ENCODE assay signal across 9 mouse cellular contexts in the genomic region with DNA sequence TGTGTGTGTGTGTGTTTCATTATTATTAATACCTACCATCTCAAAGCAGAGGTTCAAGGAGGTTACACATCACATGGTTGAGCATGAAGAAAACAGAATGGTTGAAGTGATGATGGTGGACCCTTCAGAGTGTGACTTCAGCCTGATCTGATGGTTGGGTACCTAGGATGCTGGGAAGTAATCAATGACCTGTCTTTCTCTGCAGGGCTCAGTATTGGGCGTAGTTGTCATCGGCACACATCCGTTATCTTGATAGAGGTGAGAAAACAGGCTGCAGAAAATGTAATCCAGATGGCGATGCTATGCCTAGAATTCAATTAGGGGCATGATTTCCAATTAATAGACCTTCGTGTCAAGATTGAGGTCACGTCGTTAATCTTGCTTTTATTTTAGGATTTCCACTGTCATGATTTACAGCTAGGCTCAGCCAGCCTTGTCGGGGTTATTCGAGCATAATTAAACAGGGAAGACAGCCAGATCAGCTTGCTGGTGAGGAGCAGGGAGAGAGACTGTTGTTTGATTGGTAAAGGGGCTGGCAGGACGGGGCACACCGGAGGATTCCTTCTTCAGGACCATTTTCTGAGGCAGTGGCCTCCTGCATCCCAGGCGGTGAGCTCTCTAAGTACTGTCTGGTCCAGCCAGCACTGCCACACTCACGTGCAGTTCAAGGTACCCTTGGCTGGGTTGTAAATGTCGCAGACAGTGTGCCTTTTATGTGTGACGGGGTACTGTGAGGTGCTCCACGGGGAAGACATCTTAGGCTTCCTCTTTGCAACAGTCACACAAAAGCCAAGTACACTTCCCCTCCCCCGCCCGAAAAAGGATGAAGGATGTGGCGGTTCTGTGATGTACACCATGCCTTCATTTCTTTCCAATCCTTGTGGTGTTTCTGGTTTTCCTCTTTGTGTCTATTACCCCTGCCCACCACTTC.
DNase-seq lines count a peak whose midpoint lies in the region; ATAC-seq and TF ChIP-seq lines count a peak whose summit lies in the region.
"Had no signal": no experiment of that assay in that cellular context is flagged by ENCODE, and none has a peak within 500 bp of the region (broad histone marks: within the 10 kb centered on the region; RNA-seq: fewer than 3 reads in every experiment).

No protein-coding gene starts in this region.

- peak; percentile 49 to 62 for DNase-seq in cerebellum, adult 2 months
- DNase-seq in midbrain, embryonic 14.5 days = peak; percentile 46
- DNase-seq in urinary bladder, postnatal 4 days (ENCODE audit: low spot score in 2 of 2) = no peak
- no peak for DNase-seq in right cerebral cortex, postnatal 4 days
- DNase-seq in right cerebral cortex, postnatal 36 days (ENCODE audit: low spot score in 2 of 2) = no peak

- 0 out of 2 replicates have a peak overlapping the region, but pooled peaks have one; percentile 10 for H3K4me3 ChIP-seq in E14TG2a.4 (replicated peaks; ENCODE audit: low read length)
- no peak overlapping the region for H3K4me3 ChIP-seq in cerebellum, adult 2 months (replicated peaks; ENCODE audit: insufficient read depth, low read depth, low read length)
- H3K4me3 ChIP-seq in forebrain, embryonic 16.5 days (replicated peaks; ENCODE audit: low read length) = no peak overlapping the region
- H3K4me3 ChIP-seq in midbrain, embryonic 14.5 days (replicated peaks; ENCODE audit: low read depth, low read length) = no peak overlapping the region
- H3K4me3 ChIP-seq: heart, embryonic 13.5 days had no signal

- peaks cover 31% of the 10 kb centered on the region for H3K4me1 ChIP-seq in E14TG2a.4 (replicated peaks; ENCODE audit: low read depth, low read length)
- peaks cover 31% of the 10 kb centered on the region for H3K4me1 ChIP-seq in cerebellum, adult 2 months (ENCODE audit: control insufficient read depth, insufficient read depth, low read length)
- H3K4me1 ChIP-seq in forebrain, embryonic 16.5 days (replicated peaks; ENCODE audit: control insufficient read depth, insufficient read depth, low read length) = peaks cover 10% of the 10 kb centered on the region
- H3K4me1 ChIP-seq in midbrain, embryonic 14.5 days (ENCODE audit: control insufficient read depth, insufficient read depth, low read length) = 0 out of 2 replicates have a peak, but pooled peaks cover 3% of the 10 kb centered on the region
- H3K4me1 ChIP-seq: heart, embryonic 13.5 days had no signal

- no peak overlapping the region for H3K9ac ChIP-seq in forebrain, embryonic 16.5 days (replicated peaks; ENCODE audit: low read depth, low read length)
- no peak overlapping the region for H3K9ac ChIP-seq in midbrain, embryonic 14.5 days (replicated peaks; ENCODE audit: low read length)
- H3K9ac ChIP-seq: heart, embryonic 13.5 days had no signal

- H3K27ac ChIP-seq in cerebellum, adult 2 months (ENCODE audit: insufficient read depth, low read length) = no peak overlapping the region
- H3K27ac ChIP-seq in forebrain, embryonic 16.5 days (ENCODE audit: low read length) = peak overlapping the region; percentile 8; the same call in 1 of the 2 replicates
- H3K27ac ChIP-seq in midbrain, embryonic 14.5 days (replicated peaks; ENCODE audit: low read depth, low read length) = peak overlapping the region; percentile 58
- H3K27ac ChIP-seq: heart, embryonic 13.5 days had no signal

- no peaks in the 10 kb centered on the region for H3K9me3 ChIP-seq in E14TG2a.4 (ENCODE audit: low read length)
- no peaks in the 10 kb centered on the region for H3K9me3 ChIP-seq in forebrain, embryonic 16.5 days (ENCODE audit: control insufficient read depth, low read length)
- no peaks in the 10 kb centered on the region for H3K9me3 ChIP-seq in midbrain, embryonic 14.5 days (ENCODE audit: control insufficient read depth, low read length)
- H3K9me3 ChIP-seq: heart, embryonic 13.5 days had no signal

- H3K36me3 ChIP-seq in E14TG2a.4 (ENCODE audit: insufficient read depth, low read length) = peaks cover 5% of the 10 kb centered on the region; the same call in 1 of the 2 replicates
- H3K36me3 ChIP-seq in forebrain, embryonic 16.5 days (ENCODE audit: control insufficient read depth, insufficient read depth) = no peaks in the 10 kb centered on the region
- H3K36me3 ChIP-seq in midbrain, embryonic 14.5 days (ENCODE audit: control insufficient read depth, insufficient read depth, low read length) = no peaks in the 10 kb centered on the region
- H3K36me3 ChIP-seq: heart, embryonic 13.5 days had no signal

- no peak for TF ChIP-seq CTCF in E14TG2a.4 (conservative IDR thresholded peaks at IDR 0.05; ENCODE audit: low read length)
- no peak for TF ChIP-seq CTCF in cerebellum, adult 2 months (IDR thresholded peaks at IDR 0.05; ENCODE audit: borderline replicate concordance, insufficient read depth, low read depth, low read length)

- H3K27me3 ChIP-seq in E14TG2a.4 (ENCODE audit: insufficient read depth, low read length) = no peaks in the 10 kb centered on the region
- no peaks in the 10 kb centered on the region for H3K27me3 ChIP-seq in cerebellum, adult 2 months (ENCODE audit: control insufficient read depth, insufficient read depth, low read length)
- H3K27me3 ChIP-seq in forebrain, embryonic 16.5 days (replicated peaks; ENCODE audit: control insufficient read depth, insufficient read depth, low read length) = no peaks in the 10 kb centered on the region
- H3K27me3 ChIP-seq in midbrain, embryonic 14.5 days (ENCODE audit: control insufficient read depth, insufficient read depth, low read length) = no peaks in the 10 kb centered on the region
- H3K27me3 ChIP-seq: heart, embryonic 13.5 days had no signal

- no peak for TF ChIP-seq POLR2A in cerebellum, adult 2 months (IDR thresholded peaks at IDR 0.05; ENCODE audit: borderline replicate concordance, insufficient read depth, low read length)

- ATAC-seq in forebrain, embryonic 16.5 days = peak; percentile 57
- peak; percentile 27; the same call in 1 of the 2 replicates for ATAC-seq in midbrain, embryonic 14.5 days (ENCODE audit: low FRiP score, low TSS enrichment)
- no peak for ATAC-seq in monocyte, adult 5-6 weeks (replicated peaks; ENCODE audit: insufficient number of reproducible peaks, low FRiP score, low TSS enrichment, poor library complexity, severe bottlenecking)

- WGBS in cerebellum, adult 2 months = 29% methylated on average over 19 of the region's 19 CpGs
- WGBS in forebrain, embryonic 16.5 days = 33% methylated on average over 19 of the region's 19 CpGs
- 51% methylated on average over 19 of the region's 19 CpGs for WGBS in midbrain, embryonic 14.5 days

- H3K4me2 ChIP-seq in forebrain, embryonic 16.5 days (ENCODE audit: low read length) = peak overlapping the region; percentile 17
- no peak overlapping the region for H3K4me2 ChIP-seq in midbrain, embryonic 14.5 days (ENCODE audit: low read length)
- H3K4me2 ChIP-seq: heart, embryonic 13.5 days had no signal

Comparison
In these comparisons a context has a peak if more than half of its experiments do, and no peak if none do; other contexts are left out.
1. DNase-seq: peak in cerebellum, adult 2 months (2 of 2) and midbrain, embryonic 14.5 days (single experiment); none in urinary bladder, postnatal 4 days (0 of 2), right cerebral cortex, postnatal 4 days (single experiment) and right cerebral cortex, postnatal 36 days (0 of 2).